Mouse (Mus musculus): ENCODE results near the gene Rps15a. TPM values are rescaled to one million over a fixed set of nuclear protein-coding genes. Genes with fewer than 3 reads are reported as not detected.

Gene Rps15a
- total and polyA plus RNA-seq, 3 experiments: 517 to 865 (median 581) TPM

DNA sequence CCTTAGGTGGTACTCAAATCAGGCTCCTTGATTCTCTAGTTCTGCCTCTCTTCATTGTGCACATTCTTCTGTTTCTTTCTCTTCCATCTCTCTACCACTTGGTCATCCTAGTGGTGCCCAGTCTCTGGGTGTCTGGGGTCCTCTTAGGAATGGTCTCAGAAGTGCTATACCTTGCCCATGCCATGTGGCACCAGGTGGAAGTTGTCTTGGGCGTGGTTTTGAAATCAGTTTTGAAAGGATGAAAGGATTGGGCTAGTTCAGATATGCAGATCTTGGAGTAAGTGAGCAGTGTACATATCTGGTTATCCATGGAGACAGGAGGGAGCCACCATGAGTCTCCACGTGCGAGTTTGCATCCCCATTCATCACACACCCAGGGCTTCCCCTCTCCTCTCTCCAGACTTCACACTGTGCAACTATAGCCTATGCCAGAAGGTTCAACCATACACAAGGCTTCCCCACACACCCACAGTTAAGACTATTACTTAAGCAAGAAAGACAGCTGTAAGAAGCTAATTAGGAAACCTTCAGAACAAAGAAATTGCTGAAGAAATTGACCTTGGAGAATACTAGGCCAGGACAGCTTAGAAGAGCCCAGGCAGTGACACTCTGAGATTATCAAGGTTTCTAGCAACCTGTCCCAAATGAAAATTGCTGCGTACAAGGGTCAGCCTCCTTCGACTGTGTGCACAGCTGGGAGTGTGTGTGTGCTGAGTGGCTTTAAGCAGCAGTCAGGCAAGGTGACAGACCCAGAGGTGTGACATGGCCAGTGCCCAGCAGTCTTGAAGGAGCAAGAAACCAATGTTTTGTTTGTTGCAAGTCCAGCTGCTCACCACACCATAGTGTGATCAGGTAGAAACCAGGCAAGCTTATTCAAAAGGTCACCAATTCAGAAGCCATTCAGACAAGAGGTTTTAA lies 12.3 kb downstream of the Rps15a start:
- Histone ChIP-seq H3K4me3 (no peak overlapping the region), H3K79me2 (replicated peaks; ENCODE audit: control insufficient read depth, insufficient read depth, low read length) (no peaks in the 10 kb centered on the region; the same call in 1 of the 2 replicates), H3K9ac (ENCODE audit: low read depth, low read length) (no peak overlapping the region), H3K27me3 (ENCODE audit: control insufficient read depth, insufficient read depth, low read length) (no peaks in the 10 kb centered on the region), H3K27ac (no peak overlapping the region), H3K4me1 (ENCODE audit: control insufficient read depth, insufficient read depth, low read length) (peaks cover 2% of the 10 kb centered on the region), H3K36me3 (ENCODE audit: control insufficient read depth, insufficient read depth, low read length) (peaks cover 24% of the 10 kb centered on the region)
- no peak for DNase-seq
- TF ChIP-seq POLR2A (IDR thresholded peaks at IDR 0.05; ENCODE audit: insufficient read depth, low read depth, low read length): no peak
- no peak for TF ChIP-seq CTCF (IDR thresholded peaks at IDR 0.05)
- TF ChIP-seq EP300 (IDR thresholded peaks at IDR 0.05; ENCODE audit: insufficient read depth, low read depth, low read length): no peak
- 53% methylated on average over 5 of the region's 5 CpGs for WGBS
- intact Hi-C loops (cut with DNase I): loop anchor here (5.0 to 10.0 kb wide), 4 partner anchors 221 to 1456 kb away; partner anchors contain the start of gene Xylt1

GRCm38 (mm10) chr7:118102678-118103461 lies 13.1 kb downstream of the Rps15a start:
- H3K4me3 ChIP-seq: no peak overlapping the region
- no peaks in the 10 kb centered on the region for H3K27me3 ChIP-seq (ENCODE audit: control insufficient read depth, insufficient read depth, low read length)
- WGBS: 49% methylated on average over 4 of the region's 4 CpGs
- H3K36me3 ChIP-seq (ENCODE audit: control insufficient read depth, insufficient read depth, low read length): peaks cover 17% of the 10 kb centered on the region
- DNase-seq: no peak
- H3K79me2 ChIP-seq (replicated peaks; ENCODE audit: control insufficient read depth, insufficient read depth, low read length): no peaks in the 10 kb centered on the region; the same call in 1 of the 2 replicates
- TF ChIP-seq CTCF (IDR thresholded peaks at IDR 0.05) (no peak), EP300 (IDR thresholded peaks at IDR 0.05; ENCODE audit: insufficient read depth, low read depth, low read length) (no peak), POLR2A (IDR thresholded peaks at IDR 0.05; ENCODE audit: insufficient read depth, low read depth, low read length) (no peak)
- H3K4me1 ChIP-seq (ENCODE audit: control insufficient read depth, insufficient read depth, low read length): peaks cover 2% of the 10 kb centered on the region
- intact Hi-C loops (cut with DNase I): loop anchor here (5.0 to 10.0 kb wide), 4 partner anchors 221 to 1456 kb away; partner anchors contain the start of gene Xylt1
- H3K9ac ChIP-seq (ENCODE audit: low read depth, low read length): no peak overlapping the region
- no peak overlapping the region for H3K27ac ChIP-seq

- Histone ChIP-seq H3K4me3 (no peak overlapping the region), H3K4me1 (ENCODE audit: control insufficient read depth, insufficient read depth, low read length) (peaks cover 2% of the 10 kb centered on the region), H3K36me3 (ENCODE audit: control insufficient read depth, insufficient read depth, low read length) (peaks cover 11% of the 10 kb centered on the region), H3K27ac (no peak overlapping the region), H3K9ac (ENCODE audit: low read depth, low read length) (no peak overlapping the region), H3K79me2 (replicated peaks; ENCODE audit: control insufficient read depth, insufficient read depth, low read length) (no peaks in the 10 kb centered on the region; the same call in 1 of the 2 replicates), H3K27me3 (ENCODE audit: control insufficient read depth, insufficient read depth, low read length) (no peaks in the 10 kb centered on the region)
- WGBS: 45% methylated on average over 4 of the region's 4 CpGs
- DNase-seq: no peak
- TF ChIP-seq EP300 (IDR thresholded peaks at IDR 0.05; ENCODE audit: insufficient read depth, low read depth, low read length): no peak
- TF ChIP-seq CTCF (IDR thresholded peaks at IDR 0.05): peak; percentile 98
- intact Hi-C loops (cut with DNase I): loop anchor here (5.0 to 10.0 kb wide), 4 partner anchors 220 to 1455 kb away; partner anchors contain the start of gene Xylt1
Measured at GRCm38 (mm10) chr7:118102231-118102630, 13.8 kb downstream of the Rps15a start.

DNA sequence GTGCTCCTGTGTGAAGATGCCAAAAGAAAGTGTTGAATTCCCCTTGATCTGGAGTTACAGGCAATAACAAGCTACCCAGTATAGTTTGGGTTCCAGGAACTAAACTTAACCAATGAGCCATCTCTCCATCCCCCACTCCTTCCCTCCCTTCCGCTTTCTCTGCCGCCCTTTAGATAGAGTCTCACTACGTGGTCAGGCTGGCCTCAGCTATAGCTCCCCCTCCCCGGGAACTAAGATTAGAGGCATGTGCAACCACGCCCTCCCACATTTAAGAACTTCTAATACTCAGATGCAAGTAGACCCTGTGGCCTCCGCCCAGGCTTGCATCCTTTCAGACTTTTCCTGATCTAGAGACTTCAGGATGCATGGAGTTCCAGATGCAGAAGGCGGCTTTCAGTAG lies 18.4 kb downstream of the Rps15a start:
- Histone ChIP-seq H3K79me2 (replicated peaks; ENCODE audit: control insufficient read depth, insufficient read depth, low read length) (no peaks in the 10 kb centered on the region), H3K4me1 (ENCODE audit: control insufficient read depth, insufficient read depth, low read length) (peaks cover 2% of the 10 kb centered on the region), H3K27me3 (ENCODE audit: control insufficient read depth, insufficient read depth, low read length) (no peaks in the 10 kb centered on the region), H3K9ac (ENCODE audit: low read depth, low read length) (no peak overlapping the region), H3K27ac (no peak overlapping the region), H3K36me3 (ENCODE audit: control insufficient read depth, insufficient read depth, low read length) (no peaks in the 10 kb centered on the region), H3K4me3 (no peak overlapping the region)
- intact Hi-C loops (cut with DNase I): no loop called here
- DNase-seq: no peak
- 41% methylated on average over 7 of the region's 7 CpGs for WGBS
- no peak for TF ChIP-seq POLR2A (IDR thresholded peaks at IDR 0.05; ENCODE audit: insufficient read depth, low read depth, low read length)
- no peak for TF ChIP-seq CTCF (IDR thresholded peaks at IDR 0.05)
- no peak for TF ChIP-seq EP300 (IDR thresholded peaks at IDR 0.05; ENCODE audit: insufficient read depth, low read depth, low read length)

DNA sequence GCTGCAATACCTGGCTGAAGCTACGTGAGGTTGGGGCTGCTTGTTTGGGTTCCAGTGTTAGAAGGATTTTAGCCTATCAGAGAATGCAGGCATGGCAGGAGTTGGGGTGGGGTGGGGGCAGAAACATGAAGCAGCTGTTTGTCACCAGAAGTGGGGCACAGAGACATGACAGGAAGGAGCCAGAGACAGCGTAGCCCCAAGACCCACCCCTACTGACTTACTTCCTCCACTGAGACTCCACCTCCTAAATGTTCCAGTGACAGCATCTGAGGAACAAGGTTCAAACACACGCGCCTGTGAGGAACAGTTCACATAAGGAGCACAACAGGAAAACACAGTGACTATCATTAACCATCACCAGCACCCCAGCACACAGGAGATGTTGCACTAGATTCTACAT lies 36.0 kb downstream of the Rps15a start:
- Histone ChIP-seq H3K79me2 (replicated peaks; ENCODE audit: control insufficient read depth, insufficient read depth, low read length) (no peaks in the 10 kb centered on the region), H3K4me3 (no peak overlapping the region), H3K9ac (ENCODE audit: low read depth, low read length) (no peak overlapping the region), H3K4me1 (ENCODE audit: control insufficient read depth, insufficient read depth, low read length) (no peaks in the 10 kb centered on the region), H3K36me3 (ENCODE audit: control insufficient read depth, insufficient read depth, low read length) (no peaks in the 10 kb centered on the region), H3K27me3 (ENCODE audit: control insufficient read depth, insufficient read depth, low read length) (0 out of 2 replicates have a peak, but pooled peaks cover 1% of the 10 kb centered on the region), H3K27ac (no peak overlapping the region)
- WGBS: 59% methylated on average over 4 of the region's 4 CpGs
- intact Hi-C loops (cut with DNase I): no loop called here
- TF ChIP-seq POLR2A (IDR thresholded peaks at IDR 0.05; ENCODE audit: insufficient read depth, low read depth, low read length) (no peak), CTCF (IDR thresholded peaks at IDR 0.05) (no peak), EP300 (IDR thresholded peaks at IDR 0.05; ENCODE audit: insufficient read depth, low read depth, low read length) (no peak)
- DNase-seq: no peak
